Mouse (Mus musculus): ENCODE results near the gene Ddb1.

- TF ChIP-seq CTCF (IDR thresholded peaks at IDR 0.05) (no peak), POLR2A (IDR thresholded peaks at IDR 0.05; ENCODE audit: insufficient read depth, low read depth, low read length) (no peak)
These were observed 40.8 kb upstream of the Ddb1 start for GRCm38 (mm10) chr19:10564278-10564677.
